Mouse (Mus musculus) liver, embryonic 11.5 days (tissue): Measurements from ENCODE around the gene Pkd1l1. TPM values are rescaled to one million over a fixed set of nuclear protein-coding genes. Genes with fewer than 3 reads are reported as not detected.
A peak's percentile ranks its signal among the peaks of the same experiment; 100 is the strongest.

ENCODE experiments used
- ATAC-seq: fragments of 200-750 bp; cut with Nextera tagmentation; replicated peaks from 2 replicates; pipeline ENCODE4 v1.8.0; 2017; ENCODE audit warnings: moderate number of reproducible peaks, mild to moderate bottlenecking, moderate TSS enrichment, moderate library complexity; ENCODE audit not compliant: low FRiP score
- DNase-seq: peaks from one replicate; pipeline ENCODE4 v3.0.0-alpha.2; 2017; ENCODE audit warnings: low spot score
- H3K27ac ChIP-seq: fragments of 300-500 bp; sonication (generic); 2 replicates; pipeline ENCODE4 v1.5.1; 2014; ENCODE audit warnings: mild to moderate bottlenecking, low read depth, low read length, control low read depth
- H3K27me3 ChIP-seq: fragments of 300-500 bp; sonication (generic); replicated peaks from 2 replicates; pipeline ENCODE4 v1.6.1; 2014; ENCODE audit warnings: low read length, mixed read lengths; ENCODE audit not compliant: control insufficient read depth, insufficient read depth
- H3K36me3 ChIP-seq: fragments of 300-500 bp; sonication (generic); 2 replicates; pipeline ENCODE4 v1.6.1; 2014; ENCODE audit warnings: mild to moderate bottlenecking, low read length, moderate library complexity, mixed read lengths; ENCODE audit not compliant: control insufficient read depth, insufficient read depth
- H3K4me1 ChIP-seq: fragments of 300-500 bp; sonication (generic); replicated peaks from 2 replicates; pipeline ENCODE4 v1.6.1; 2014; ENCODE audit warnings: low read length, mixed read lengths; ENCODE audit not compliant: control insufficient read depth, insufficient read depth
- H3K4me2 ChIP-seq: fragments of 300-500 bp; sonication (generic); 2 replicates; pipeline ENCODE4 v1.6.1; 2014; ENCODE audit warnings: mild to moderate bottlenecking, control low read depth, moderate library complexity
- H3K4me3 ChIP-seq: fragments of 300-500 bp; sonication (generic); 2 replicates; pipeline ENCODE4 v1.5.1; 2014; ENCODE audit warnings: low read depth, low read length, control low read depth
- H3K9ac ChIP-seq: fragments of 300-500 bp; sonication (generic); 2 replicates; pipeline ENCODE4 v1.6.1; 2014; ENCODE audit warnings: low read depth, low read length, control low read depth
- H3K9me3 ChIP-seq: fragments of 300-500 bp; sonication (generic); 2 replicates; pipeline ENCODE4 v1.6.1; 2016; ENCODE audit warnings: low read length, inconsistent platforms, mixed read lengths; ENCODE audit not compliant: control insufficient read depth
- WGBS: fragments of 180-500 bp; shearing (Covaris S2); extraction: QIAGEN DNeasy Blood & Tissue Kit; methylation state at CpG from one replicate; pipeline ENCODE4 v1.1.7; 2014; 5-methylcytosine and 5-hydroxymethylcytosine counted together
- polyA plus RNA-seq: library from polyadenylated mRNA; unstranded; fragments of >200 nt; fragmentation: Nextera tagmentation; extraction: Ambion mirVana; gene quantifications from 2 replicates; pipeline ENCODE4 v1.2.1, GENCODE M21; 2014

Gene Pkd1l1
- polyA plus RNA-seq, 1 experiment from 2014 or later, result 0.18 TPM

DNA sequence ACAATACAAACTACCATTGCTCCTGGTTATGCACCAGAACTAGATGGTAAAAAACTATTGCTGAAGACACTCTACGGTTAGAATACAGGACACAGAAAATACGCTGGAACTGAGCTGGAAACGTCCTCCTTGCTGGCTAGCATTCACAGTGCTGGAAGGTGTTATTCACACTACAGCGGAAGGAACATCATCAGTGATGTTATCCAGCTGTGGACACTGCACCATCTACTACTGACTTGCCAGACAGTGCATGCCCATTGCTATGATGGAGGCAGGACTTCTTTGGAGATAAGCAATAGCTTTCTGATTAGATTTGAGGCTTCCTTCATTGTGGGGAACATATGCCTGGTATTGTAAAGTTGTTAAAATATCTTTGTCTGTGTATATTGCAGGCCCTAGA, 90.3 kb downstream of the Pkd1l1 start:
- Histone ChIP-seq H3K27ac (no peak overlapping the region), H3K27me3 (no peaks in the 10 kb centered on the region), H3K36me3 (no peaks in the 10 kb centered on the region), H3K4me1 (no peaks in the 10 kb centered on the region), H3K9me3 (no peaks in the 10 kb centered on the region), H3K4me3 (no peak overlapping the region), H3K4me2 (no peak overlapping the region), H3K9ac (no peak overlapping the region)
- WGBS, result 80% methylated on average over 4 of the region's 4 CpGs
- DNase-seq (no peak), ATAC-seq (no peak)

DNA sequence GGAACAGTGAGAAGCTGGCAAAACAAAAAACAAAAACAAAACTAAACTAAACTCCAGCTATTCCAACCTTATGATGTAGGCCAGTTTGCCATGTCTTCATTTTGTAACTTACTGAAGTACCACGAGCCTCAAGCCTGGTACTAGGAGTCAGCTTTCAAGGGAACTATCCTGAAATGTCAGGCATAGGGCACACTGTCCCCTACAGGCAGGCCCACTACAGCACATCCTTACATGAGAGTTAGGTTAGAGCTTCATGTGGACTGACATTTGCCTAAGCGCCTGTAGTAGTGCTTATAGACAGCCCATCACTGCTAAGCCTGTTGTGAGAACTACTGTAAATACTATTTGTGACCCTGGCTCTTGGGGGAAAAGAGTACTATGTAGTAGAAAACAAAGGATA, 91.5 kb downstream of the Pkd1l1 start:
- 61% methylated on average over 2 of the region's 2 CpGs for WGBS
- no peaks in the 10 kb centered on the region for H3K4me1 ChIP-seq
- H3K9ac ChIP-seq, result no peak overlapping the region
- DNase-seq (no peak), ATAC-seq (no peak)
- H3K4me3 ChIP-seq, result no peak overlapping the region
- no peaks in the 10 kb centered on the region for H3K36me3 ChIP-seq
- no peak overlapping the region for H3K4me2 ChIP-seq
- H3K27ac ChIP-seq, result no peak overlapping the region
- H3K9me3 ChIP-seq, result no peaks in the 10 kb centered on the region
- no peaks in the 10 kb centered on the region for H3K27me3 ChIP-seq

DNA sequence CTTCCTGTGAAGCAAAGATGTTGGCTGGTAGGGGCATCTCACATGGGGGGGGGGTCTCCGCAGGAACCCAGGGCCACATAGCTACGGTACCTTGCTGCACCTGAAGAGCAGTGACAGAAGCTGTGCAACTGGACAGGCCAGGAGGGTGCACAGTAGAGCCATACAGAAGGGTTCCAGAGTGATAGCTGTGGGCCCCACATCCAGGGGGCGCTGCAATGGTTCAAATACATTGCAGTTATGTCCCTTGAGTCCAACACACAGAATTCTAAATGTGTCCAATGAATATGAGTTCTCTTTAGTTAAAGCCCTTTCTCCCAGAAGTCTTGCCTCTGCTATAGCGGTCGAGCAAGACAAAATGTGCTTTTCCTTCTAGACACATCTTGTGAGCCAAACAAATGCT, 103.0 kb downstream of the Pkd1l1 start:
- WGBS, result 83% methylated on average over 5 of the region's 5 CpGs
- H3K9me3 ChIP-seq, result no peaks in the 10 kb centered on the region
- no peaks in the 10 kb centered on the region for H3K36me3 ChIP-seq
- DNase-seq (no peak), ATAC-seq (no peak)
- no peaks in the 10 kb centered on the region for H3K27me3 ChIP-seq
- H3K4me1 ChIP-seq, result no peaks in the 10 kb centered on the region
- no peak overlapping the region for H3K4me3 ChIP-seq
- H3K4me2 ChIP-seq, result no peak overlapping the region
- no peak overlapping the region for H3K9ac ChIP-seq
- no peak overlapping the region for H3K27ac ChIP-seq

DNA sequence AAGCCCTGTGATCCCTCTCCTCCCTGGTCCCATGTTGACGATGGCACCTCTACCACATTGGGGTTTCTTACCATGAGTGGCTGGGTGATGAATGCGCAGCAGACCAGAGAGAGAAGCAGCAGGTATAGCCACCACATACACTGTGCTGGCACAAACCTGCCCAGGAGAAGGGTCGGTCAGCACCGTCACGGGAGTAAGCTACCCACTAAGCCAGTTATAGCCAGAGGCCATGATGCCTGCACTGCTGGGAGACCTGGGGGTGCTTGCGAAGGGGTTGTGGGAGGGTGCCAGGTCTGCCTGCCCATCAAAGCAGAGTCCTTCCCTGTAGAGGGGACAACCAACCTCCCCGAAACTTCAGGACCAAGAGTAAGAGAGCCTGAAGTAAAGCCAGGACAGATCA, 107.0 kb downstream of the Pkd1l1 start:
- H3K4me1 ChIP-seq, result no peaks in the 10 kb centered on the region
- H3K4me3 ChIP-seq, result no peak overlapping the region
- WGBS, result 91% methylated on average over 7 of the region's 7 CpGs
- no peaks in the 10 kb centered on the region for H3K36me3 ChIP-seq
- DNase-seq, result no peak
- no peaks in the 10 kb centered on the region for H3K9me3 ChIP-seq
- no peak overlapping the region for H3K9ac ChIP-seq
- no peak overlapping the region for H3K27ac ChIP-seq
- H3K4me2 ChIP-seq, result no peak overlapping the region
- ATAC-seq, result no peak
- no peaks in the 10 kb centered on the region for H3K27me3 ChIP-seq

DNA sequence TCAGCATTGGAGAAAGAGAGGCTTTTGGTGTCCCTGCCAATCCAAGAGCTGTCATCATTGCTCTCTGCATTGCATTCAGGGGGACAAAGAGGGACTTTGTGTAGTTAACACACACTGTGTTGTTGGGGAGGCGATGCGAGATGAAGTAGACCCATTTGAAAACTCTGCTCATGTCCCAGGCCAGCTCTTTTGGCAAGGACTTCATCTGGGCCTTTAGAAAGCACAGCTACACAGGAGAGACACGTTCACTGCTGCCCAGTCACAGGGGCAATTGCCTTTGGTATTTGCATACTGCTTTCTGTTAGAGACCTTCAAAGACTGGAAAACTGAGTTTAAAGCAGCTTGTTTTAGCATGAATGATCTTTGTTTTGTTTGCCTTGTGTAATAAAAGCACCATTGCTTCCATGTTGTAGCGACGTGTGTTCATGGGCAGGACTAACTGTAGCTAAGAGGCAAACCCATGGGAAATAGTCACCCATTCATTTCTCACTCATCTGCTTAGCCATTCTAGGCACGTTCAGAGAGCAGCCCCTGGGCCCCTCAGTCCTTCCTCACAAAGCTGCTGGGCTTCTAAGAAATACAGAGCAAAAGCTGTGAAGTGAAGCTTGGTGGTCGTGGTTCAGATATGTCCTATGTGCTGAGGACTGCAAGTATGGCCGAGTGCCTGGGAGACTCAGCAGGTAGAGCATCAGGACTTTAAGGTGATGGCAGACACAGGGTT, 109.0 kb downstream of the Pkd1l1 start:
- Histone ChIP-seq H3K27ac (no peak overlapping the region), H3K36me3 (no peaks in the 10 kb centered on the region), H3K9me3 (no peaks in the 10 kb centered on the region), H3K4me3 (no peak overlapping the region), H3K9ac (no peak overlapping the region), H3K4me2 (no peak overlapping the region), H3K4me1 (no peaks in the 10 kb centered on the region), H3K27me3 (no peaks in the 10 kb centered on the region)
- WGBS, result 76% methylated on average over 8 of the region's 8 CpGs
- DNase-seq, result no peak
- no peak for ATAC-seq

DNA sequence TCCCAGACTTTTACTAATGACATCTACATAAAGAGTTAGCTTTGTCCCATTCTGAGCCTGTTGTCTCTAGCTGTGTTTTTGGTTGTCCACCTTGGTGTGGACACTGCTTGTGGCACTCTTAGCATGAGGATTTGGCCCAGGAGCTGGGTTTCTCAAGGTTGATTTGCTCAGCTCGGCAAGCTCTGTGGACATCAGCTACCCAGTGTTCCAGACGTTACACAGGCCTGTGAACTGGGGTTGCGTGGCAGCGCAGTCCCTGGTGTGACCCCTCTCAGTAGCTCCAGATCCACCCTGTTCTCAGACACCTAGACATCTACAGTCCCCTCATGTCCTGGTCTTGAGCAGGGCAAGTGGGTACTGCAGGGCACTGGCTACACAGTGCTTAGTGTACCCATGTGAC, 110.6 kb downstream of the Pkd1l1 start:
- no peaks in the 10 kb centered on the region for H3K27me3 ChIP-seq
- no peak overlapping the region for H3K27ac ChIP-seq
- no peak overlapping the region for H3K9ac ChIP-seq
- no peaks in the 10 kb centered on the region for H3K36me3 ChIP-seq
- H3K9me3 ChIP-seq, result no peaks in the 10 kb centered on the region
- WGBS, result 78% methylated on average over 4 of the region's 4 CpGs
- DNase-seq, result no peak
- H3K4me1 ChIP-seq, result no peaks in the 10 kb centered on the region
- H3K4me2 ChIP-seq, result no peak overlapping the region
- H3K4me3 ChIP-seq, result no peak overlapping the region
- no peak for ATAC-seq

DNA sequence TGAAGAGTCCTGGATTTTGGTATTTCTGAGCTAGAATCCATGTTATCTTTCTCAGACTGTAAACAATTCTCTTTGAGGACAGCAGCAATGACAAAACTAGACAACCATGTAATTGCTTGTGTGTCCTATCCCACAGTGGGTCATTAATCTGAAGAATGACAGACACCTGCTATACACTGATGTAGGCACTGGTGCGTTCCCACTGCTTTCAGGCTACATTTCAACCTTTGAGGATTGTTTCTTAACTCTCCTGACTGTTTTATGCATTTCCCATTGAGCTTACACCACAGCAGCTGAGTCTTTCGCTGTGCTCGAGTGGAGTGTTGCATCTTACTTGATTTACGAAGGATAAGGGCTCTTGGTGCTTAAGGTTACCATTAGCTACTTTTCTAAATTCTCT, 111.1 kb downstream of the Pkd1l1 start:
- H3K4me1 ChIP-seq, result no peaks in the 10 kb centered on the region
- no peak overlapping the region for H3K4me2 ChIP-seq
- no peaks in the 10 kb centered on the region for H3K9me3 ChIP-seq
- WGBS, result 81% methylated on average over 4 of the region's 4 CpGs
- H3K36me3 ChIP-seq, result no peaks in the 10 kb centered on the region
- no peak for ATAC-seq
- H3K27me3 ChIP-seq, result no peaks in the 10 kb centered on the region
- no peak for DNase-seq
- H3K4me3 ChIP-seq, result no peak overlapping the region
- H3K27ac ChIP-seq, result no peak overlapping the region
- no peak overlapping the region for H3K9ac ChIP-seq

DNA sequence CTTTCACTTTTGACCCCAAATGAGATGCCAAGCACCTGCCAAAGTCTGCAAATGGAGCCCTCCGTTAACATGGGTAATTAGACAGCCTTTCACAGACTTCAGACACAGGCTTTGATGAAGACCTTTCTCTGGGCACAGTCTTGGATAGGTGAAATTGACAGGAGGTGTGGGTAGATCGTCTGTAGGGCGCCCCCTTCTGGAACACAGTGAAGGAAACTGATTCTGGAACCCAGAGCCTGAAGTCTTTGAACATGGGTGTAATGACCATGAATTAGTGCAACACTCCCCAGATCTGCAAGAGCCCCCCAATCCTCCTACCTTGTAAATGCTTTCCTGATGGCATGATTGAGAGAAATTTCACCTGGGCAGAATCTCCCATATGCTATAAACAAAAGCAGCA, 112.2 kb downstream of the Pkd1l1 start:
- H3K9me3 ChIP-seq, result no peaks in the 10 kb centered on the region
- H3K27me3 ChIP-seq, result no peaks in the 10 kb centered on the region
- no peak overlapping the region for H3K9ac ChIP-seq
- no peaks in the 10 kb centered on the region for H3K4me1 ChIP-seq
- ATAC-seq, result no peak
- no peak for DNase-seq
- H3K4me3 ChIP-seq, result no peak overlapping the region
- 17% methylated on average over 3 of the region's 3 CpGs for WGBS
- H3K4me2 ChIP-seq, result no peak overlapping the region
- no peaks in the 10 kb centered on the region for H3K36me3 ChIP-seq
- H3K27ac ChIP-seq, result no peak overlapping the region

DNA sequence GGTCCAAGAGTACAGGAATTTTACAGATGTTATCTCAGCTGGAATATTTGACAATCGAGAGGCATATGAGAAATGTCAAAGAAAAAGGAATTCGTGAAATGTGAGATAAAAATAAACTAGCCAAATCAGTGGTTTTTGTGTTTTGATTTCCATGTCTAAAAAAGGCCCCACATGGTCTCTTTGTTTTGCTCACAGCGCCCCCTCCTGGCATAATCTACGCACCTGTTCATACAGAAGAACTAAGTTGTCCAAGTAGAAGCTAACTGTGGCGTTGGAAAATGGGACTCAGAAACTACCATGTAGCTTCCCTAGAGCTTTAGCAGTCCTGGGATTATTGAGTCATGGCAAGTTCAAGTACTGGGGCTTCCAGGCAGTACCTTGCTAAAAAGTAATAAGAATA, 113.2 kb downstream of the Pkd1l1 start:
- Histone ChIP-seq H3K9ac (no peak overlapping the region), H3K9me3 (no peaks in the 10 kb centered on the region), H3K4me1 (no peaks in the 10 kb centered on the region), H3K4me3 (no peak overlapping the region), H3K27ac (no peak overlapping the region), H3K27me3 (no peaks in the 10 kb centered on the region), H3K4me2 (no peak overlapping the region), H3K36me3 (no peaks in the 10 kb centered on the region)
- DNase-seq (peak; percentile 59), ATAC-seq (no peak)
- 15% methylated on average over 5 of the region's 5 CpGs for WGBS
